Mouse (Mus musculus) intestine, postnatal 0 days (tissue): ENCODE measurements around the gene Nhs. TPM values are rescaled to one million over a fixed set of nuclear protein-coding genes. Genes with fewer than 3 reads are reported as not detected.

Source experiments
- ATAC-seq: fragments of 200-750 bp; cut with Nextera tagmentation; 2 replicates; pipeline ENCODE4 v1.8.0; 2017; ENCODE audit warnings: mild to moderate bottlenecking, moderate TSS enrichment, moderate library complexity
- H3K27ac ChIP-seq: fragments of 300-500 bp; sonication (generic); 2 replicates; pipeline ENCODE4 v1.5.1; 2014; ENCODE audit warnings: mild to moderate bottlenecking, low read depth, low read length, moderate library complexity
- H3K27me3 ChIP-seq: fragments of 300-500 bp; sonication (generic); replicated peaks from 2 replicates; pipeline ENCODE4 v1.6.1; 2014; ENCODE audit warnings: low read length, mixed read lengths; ENCODE audit not compliant: control insufficient read depth, insufficient read depth
- H3K36me3 ChIP-seq: fragments of 300-500 bp; sonication (generic); 2 replicates; pipeline ENCODE4 v1.6.1; 2014; ENCODE audit warnings: mild to moderate bottlenecking, moderate library complexity; ENCODE audit not compliant: control insufficient read depth, insufficient read depth
- H3K4me1 ChIP-seq: fragments of 300-500 bp; sonication (generic); replicated peaks from 2 replicates; pipeline ENCODE4 v1.6.1; 2014; ENCODE audit warnings: antibody characterized with exemption, low read length, mixed read lengths; ENCODE audit not compliant: control insufficient read depth, insufficient read depth
- H3K4me2 ChIP-seq: fragments of 300-500 bp; sonication (generic); replicated peaks from 2 replicates; pipeline ENCODE4 v1.6.1; 2014; ENCODE audit warnings: low read depth, mild to moderate bottlenecking, moderate library complexity
- H3K4me3 ChIP-seq: fragments of 300-500 bp; sonication (generic); 2 replicates; pipeline ENCODE4 v1.5.1; 2014; ENCODE audit warnings: low read depth, low read length
- H3K9ac ChIP-seq: fragments of 300-500 bp; sonication (generic); 2 replicates; pipeline ENCODE4 v1.6.1; 2014; ENCODE audit warnings: mild to moderate bottlenecking, low read depth, low read length
- H3K9me3 ChIP-seq: fragments of 300-500 bp; sonication (generic); 2 replicates; pipeline ENCODE4 v1.6.1; 2016; ENCODE audit warnings: mixed run types; ENCODE audit not compliant: control insufficient read depth
- CTCF ChIP-seq: sonication (generic); IDR thresholded peaks from 2 replicates; pipeline ENCODE4 v1.5.1; 2016; ENCODE audit warnings: low read depth, mild to moderate bottlenecking, control low read depth, antibody characterized with exemption, moderate library complexity
- WGBS: fragments of 180-500 bp; shearing (Covaris S2); extraction: QIAGEN DNeasy Blood & Tissue Kit; methylation state at CpG from one replicate; pipeline ENCODE4 v1.1.7; 2014; 5-methylcytosine and 5-hydroxymethylcytosine counted together
- polyA plus RNA-seq: library from polyadenylated mRNA; unstranded; fragments of >200 nt; fragmentation: Nextera tagmentation; extraction: Ambion mirVana; gene quantifications from 2 replicates; pipeline ENCODE4 v1.2.1, GENCODE M21; 2015

The Nhs gene
- polyA plus RNA-seq, 1 experiment from 2014 or later: 0.34 TPM

DNA sequence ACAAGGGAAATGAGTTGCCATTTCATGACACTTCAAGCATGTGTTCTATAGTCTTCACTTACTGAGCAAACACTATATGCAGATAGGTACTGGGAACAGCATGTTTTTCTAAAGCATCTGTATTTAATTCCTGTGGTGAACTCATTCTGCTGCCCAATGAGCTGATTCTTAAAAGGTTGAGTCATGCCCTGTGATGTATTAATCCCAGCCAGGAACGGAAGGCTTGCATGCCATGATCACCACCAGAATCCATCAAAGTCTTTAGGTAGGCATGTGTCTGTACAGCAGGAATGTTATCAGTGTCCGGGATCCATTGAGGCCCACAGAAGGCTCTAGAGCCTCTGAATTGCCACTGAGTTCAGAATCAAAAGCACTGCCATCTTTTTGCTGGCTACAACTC lies 103.9 kb downstream of the Nhs start:
- ATAC-seq: no peak
- H3K27ac ChIP-seq: no peak overlapping the region
- WGBS: 86% methylated on average over 2 of the region's 2 CpGs
- no peak overlapping the region for H3K4me3 ChIP-seq
- no peak overlapping the region for H3K9ac ChIP-seq
- no peaks in the 10 kb centered on the region for H3K36me3 ChIP-seq
- H3K4me1 ChIP-seq: no peaks in the 10 kb centered on the region
- H3K4me2 ChIP-seq: no peak overlapping the region
- TF ChIP-seq CTCF: no peak
- no peaks in the 10 kb centered on the region for H3K9me3 ChIP-seq
- no peaks in the 10 kb centered on the region; the same call in 1 of the 2 replicates for H3K27me3 ChIP-seq

DNA sequence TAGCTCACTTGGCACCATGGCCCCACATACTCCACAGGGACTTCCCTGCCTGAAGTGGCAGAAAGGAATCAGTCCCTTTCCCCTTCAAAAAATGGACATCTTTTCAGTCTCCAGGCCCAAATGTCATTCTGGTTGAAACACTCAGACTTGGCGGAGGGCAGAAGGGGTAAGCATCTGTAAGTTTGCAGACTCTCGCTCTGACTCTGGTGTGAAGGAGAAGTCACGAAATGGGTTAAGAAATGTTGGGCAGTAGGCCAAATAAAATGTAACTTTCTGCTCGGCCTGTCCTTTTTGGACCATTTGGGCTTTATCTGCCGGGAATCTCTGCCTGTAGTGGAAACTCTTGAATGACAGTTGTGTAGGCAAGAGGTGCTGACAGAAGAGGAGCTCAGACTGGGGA lies 106.0 kb downstream of the Nhs start:
- no peaks in the 10 kb centered on the region for H3K9me3 ChIP-seq
- no peaks in the 10 kb centered on the region; the same call in 1 of the 2 replicates for H3K27me3 ChIP-seq
- WGBS: 65% methylated on average over 5 of the region's 5 CpGs
- no peaks in the 10 kb centered on the region for H3K36me3 ChIP-seq
- H3K9ac ChIP-seq: no peak overlapping the region
- no peak for ATAC-seq
- no peak for TF ChIP-seq CTCF
- H3K4me3 ChIP-seq: no peak overlapping the region
- no peak overlapping the region for H3K27ac ChIP-seq
- H3K4me1 ChIP-seq: no peaks in the 10 kb centered on the region
- no peak overlapping the region for H3K4me2 ChIP-seq

DNA sequence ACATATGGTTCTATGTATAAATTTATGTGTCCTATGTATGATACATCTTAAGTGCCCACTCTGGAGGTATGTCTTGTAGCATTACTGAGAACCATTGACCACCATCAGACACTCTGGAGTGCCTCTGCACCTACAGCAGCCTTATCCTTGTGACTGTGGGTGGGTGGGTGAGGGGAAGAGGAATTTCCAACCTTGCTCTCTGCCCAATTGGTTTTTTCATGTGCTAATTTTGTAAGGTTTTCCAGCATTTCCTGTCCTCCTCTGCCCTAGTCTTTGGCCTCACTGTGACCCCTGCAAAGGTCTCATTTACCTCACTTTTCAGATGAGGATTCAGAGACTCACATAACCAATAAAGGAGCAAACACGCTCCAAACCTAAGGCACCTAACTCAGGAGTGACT lies 107.0 kb downstream of the Nhs start:
- Histone ChIP-seq H3K36me3 (no peaks in the 10 kb centered on the region), H3K9me3 (no peaks in the 10 kb centered on the region), H3K4me2 (no peak overlapping the region), H3K27ac (no peak overlapping the region), H3K9ac (no peak overlapping the region), H3K4me3 (no peak overlapping the region), H3K4me1 (no peaks in the 10 kb centered on the region), H3K27me3 (no peaks in the 10 kb centered on the region; the same call in 1 of the 2 replicates)
- 82% methylated on average over 1 of the region's 1 CpGs for WGBS
- ATAC-seq: no peak
- no peak for TF ChIP-seq CTCF

DNA sequence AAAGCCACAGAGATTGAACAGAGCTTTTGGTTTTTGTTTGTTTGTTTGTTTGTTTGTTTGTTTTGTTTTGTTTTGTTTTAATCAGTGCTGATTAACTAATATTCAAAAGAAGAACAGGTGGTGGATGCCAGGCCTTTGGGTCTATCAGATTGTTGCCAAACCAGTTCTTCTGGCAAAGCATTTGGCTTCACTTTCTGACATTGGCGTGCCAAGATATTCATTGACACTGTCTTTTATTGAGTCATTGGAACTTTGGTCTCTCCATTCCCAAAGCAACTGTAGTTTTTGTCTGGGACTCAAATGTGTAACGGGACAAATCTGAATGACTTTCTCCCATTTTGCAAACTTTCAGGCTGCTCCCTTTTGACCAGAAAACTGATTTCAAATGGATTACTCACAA lies 109.9 kb downstream of the Nhs start:
- 60% methylated on average over 2 of the region's 2 CpGs for WGBS
- Histone ChIP-seq H3K4me3 (no peak overlapping the region), H3K27ac (no peak overlapping the region), H3K9me3 (no peaks in the 10 kb centered on the region), H3K27me3 (no peaks in the 10 kb centered on the region; the same call in 1 of the 2 replicates), H3K36me3 (no peaks in the 10 kb centered on the region), H3K4me2 (no peak overlapping the region), H3K9ac (no peak overlapping the region), H3K4me1 (no peaks in the 10 kb centered on the region)
- no peak for ATAC-seq
- no peak for TF ChIP-seq CTCF

DNA sequence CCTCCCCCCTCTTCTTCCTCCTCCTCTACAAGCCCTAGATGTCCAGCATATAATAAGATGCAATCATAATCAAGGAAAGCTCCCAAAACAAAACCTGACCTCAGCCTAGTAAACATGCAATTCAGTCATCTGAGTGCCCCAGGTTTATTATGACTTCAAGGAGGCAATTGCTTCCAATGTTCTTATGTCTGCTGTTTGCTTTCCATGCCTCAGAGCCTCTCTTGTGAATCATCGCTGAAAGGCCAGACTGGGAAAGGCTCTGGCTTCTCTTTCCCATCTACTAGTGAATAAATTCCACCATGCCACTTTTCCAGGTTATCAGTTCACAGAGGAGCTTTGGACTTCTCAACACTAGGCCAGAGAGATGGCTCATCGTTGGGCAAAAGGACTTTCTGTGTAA lies 114.0 kb downstream of the Nhs start:
- H3K9ac ChIP-seq: no peak overlapping the region
- no peak overlapping the region for H3K4me2 ChIP-seq
- no peaks in the 10 kb centered on the region for H3K9me3 ChIP-seq
- no peaks in the 10 kb centered on the region for H3K4me1 ChIP-seq
- no peak overlapping the region for H3K4me3 ChIP-seq
- no peaks in the 10 kb centered on the region; the same call in 1 of the 2 replicates for H3K27me3 ChIP-seq
- TF ChIP-seq CTCF: no peak
- H3K27ac ChIP-seq: no peak overlapping the region
- 83% methylated on average over 2 of the region's 2 CpGs for WGBS
- ATAC-seq: no peak
- no peaks in the 10 kb centered on the region for H3K36me3 ChIP-seq

DNA sequence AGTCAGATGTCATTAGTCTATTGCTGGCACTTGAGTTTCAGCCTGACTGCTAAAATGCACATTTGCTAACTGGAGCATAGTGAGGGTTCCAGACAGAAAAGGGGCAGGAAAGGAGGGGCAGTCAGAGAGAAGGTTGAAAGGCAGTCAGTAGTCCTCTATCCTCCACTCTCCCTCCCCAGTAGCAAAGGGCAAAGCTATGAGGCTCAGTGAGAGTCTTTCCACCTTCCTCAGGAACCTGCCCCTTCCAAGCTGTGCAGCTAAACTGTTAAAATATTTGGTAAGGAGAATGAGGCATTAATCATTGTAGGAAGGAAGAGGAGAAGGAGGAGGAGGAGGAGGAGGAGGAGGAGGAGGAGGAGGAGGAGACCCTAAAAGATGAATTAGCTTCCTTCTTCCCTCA lies 115.4 kb downstream of the Nhs start:
- Histone ChIP-seq H3K4me2 (no peak overlapping the region), H3K27me3 (no peaks in the 10 kb centered on the region), H3K27ac (no peak overlapping the region), H3K4me3 (no peak overlapping the region), H3K36me3 (no peaks in the 10 kb centered on the region), H3K9ac (no peak overlapping the region), H3K4me1 (no peaks in the 10 kb centered on the region), H3K9me3 (no peaks in the 10 kb centered on the region)
- TF ChIP-seq CTCF: no peak
- no peak for ATAC-seq

DNA sequence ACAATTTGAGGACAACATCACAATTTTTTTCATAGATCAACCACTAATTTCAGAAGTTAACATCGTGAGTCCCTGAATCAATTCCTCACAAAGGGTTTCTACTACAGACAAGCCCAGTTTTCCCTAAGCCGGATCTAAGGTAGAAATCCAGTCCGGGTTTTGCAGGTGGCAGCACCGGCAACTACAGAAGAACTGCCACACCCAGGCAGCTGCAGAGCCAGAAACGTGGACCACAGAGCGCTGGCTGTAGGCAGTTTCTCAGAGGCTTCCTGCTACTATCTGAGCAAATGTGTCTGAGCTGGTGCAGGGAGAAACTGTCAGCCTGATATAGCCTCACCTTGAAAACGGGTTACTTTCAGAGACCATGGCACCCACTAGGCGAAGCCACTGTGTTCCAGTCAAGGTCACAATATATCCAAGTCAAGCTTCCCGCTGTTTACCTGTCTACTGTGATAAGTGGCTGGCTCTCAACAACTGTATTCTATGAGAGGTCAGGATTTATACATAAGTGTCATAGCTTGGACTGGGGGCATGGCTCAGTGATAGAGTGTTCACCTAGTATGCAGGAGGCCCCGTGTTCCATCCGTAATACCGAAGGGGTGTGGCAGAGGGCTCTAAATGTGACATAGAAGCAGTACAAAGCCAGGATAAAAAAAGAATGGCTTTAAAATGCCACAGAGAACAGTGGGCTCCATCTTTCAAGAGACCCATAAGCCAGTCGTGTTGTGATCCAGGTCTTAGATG lies 134.1 kb downstream of the Nhs start:
- no peak overlapping the region for H3K4me3 ChIP-seq
- no peaks in the 10 kb centered on the region for H3K36me3 ChIP-seq
- no peaks in the 10 kb centered on the region for H3K4me1 ChIP-seq
- peak overlapping the region; percentile 9; the same call in 1 of the 2 replicates for H3K4me2 ChIP-seq
- H3K9me3 ChIP-seq: no peaks in the 10 kb centered on the region
- H3K9ac ChIP-seq: no peak overlapping the region
- no peak for ATAC-seq
- no peak overlapping the region for H3K27ac ChIP-seq
- no peak for TF ChIP-seq CTCF
- WGBS: 31% methylated on average over 13 of the region's 13 CpGs
- 0 out of 2 replicates have a peak, but pooled peaks cover 5% of the 10 kb centered on the region for H3K27me3 ChIP-seq
